Mouse (Mus musculus) CD8-positive naive resting alpha-beta T cell, adult 57 days (primary cell): Measurements from ENCODE around the gene Rfpl4b. TPM values are rescaled to one million over a fixed set of nuclear protein-coding genes. Genes with fewer than 3 reads are reported as not detected.

Source experiments
- total RNA-seq: library from RNA; stranded (reverse); gene quantifications from one replicate; pipeline ENCODE4 v1.2.4, GENCODE M21; 2023

The Rfpl4b gene
- total RNA-seq: not detected

DNA sequence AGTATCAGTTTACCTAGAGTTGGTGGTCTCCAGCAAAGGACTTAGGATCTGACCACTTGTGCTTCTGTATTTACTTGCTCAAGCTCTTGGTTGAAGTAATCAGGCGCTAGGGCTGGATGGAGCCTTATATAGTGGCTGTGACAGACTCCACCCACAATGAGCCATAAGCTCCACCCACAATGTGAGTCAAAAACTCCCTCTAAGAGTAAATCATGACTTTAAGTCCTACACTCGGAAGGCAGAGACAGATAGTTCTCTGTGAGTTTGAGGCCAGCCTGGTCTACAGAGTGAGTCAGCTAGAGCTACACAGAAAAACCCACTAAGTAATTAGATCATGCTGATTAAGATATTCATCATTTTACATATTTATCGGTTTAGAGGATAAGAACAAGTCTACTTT is at the start of gene Rfpl4b:
TSS of gene Rfpl4b (minus strand) at position 101 of the 400 bp plus-strand sequence.

Other genes with a start within 250 kb of the Rfpl4b start
- 0.09 TPM for gene Lama4, start 143.7 kb upstream of the Rfpl4b start, total RNA-seq